Mouse (Mus musculus): ENCODE measurements around the gene Syt14. TPM values are rescaled to one million over a fixed set of nuclear protein-coding genes. Genes with fewer than 3 reads are reported as not detected.

The Syt14 gene
- polyA plus RNA-seq, 1 experiment = not detected

GRCm38 (mm10) chr1:192882617-192883295, 152.8 kb downstream of the Syt14 start:
- H3K4me1 ChIP-seq = no peaks in the 10 kb centered on the region
- TF ChIP-seq FLI1 (IDR thresholded peaks at IDR 0.05; ENCODE audit: low read length) (no peak), GATA1 (IDR thresholded peaks at IDR 0.05; ENCODE audit: borderline replicate concordance, low read length) (no peak)
- no peak overlapping the region for H3K4me3 ChIP-seq (replicated peaks)
- H3K9me3 ChIP-seq = no peaks in the 10 kb centered on the region
- no peaks in the 10 kb centered on the region for H3K36me3 ChIP-seq (replicated peaks; ENCODE audit: low read length)
- H3K27me3 ChIP-seq (replicated peaks) = peaks cover 7% of the 10 kb centered on the region

GRCm38 (mm10) chr1:192880130-192880529, 155.4 kb downstream of the Syt14 start:
- no peak overlapping the region for H3K4me3 ChIP-seq (replicated peaks)
- TF ChIP-seq GATA1 (IDR thresholded peaks at IDR 0.05; ENCODE audit: borderline replicate concordance, low read length) (no peak), FLI1 (IDR thresholded peaks at IDR 0.05; ENCODE audit: low read length) (no peak)
- H3K9me3 ChIP-seq = no peaks in the 10 kb centered on the region
- peaks cover 7% of the 10 kb centered on the region for H3K27me3 ChIP-seq (replicated peaks)
- no peaks in the 10 kb centered on the region for H3K36me3 ChIP-seq (replicated peaks; ENCODE audit: low read length)
- no peaks in the 10 kb centered on the region for H3K4me1 ChIP-seq

- H3K4me1 ChIP-seq = no peaks in the 10 kb centered on the region
- H3K4me3 ChIP-seq (replicated peaks) = no peak overlapping the region
- H3K36me3 ChIP-seq (replicated peaks; ENCODE audit: low read length) = no peaks in the 10 kb centered on the region
- H3K9me3 ChIP-seq = no peaks in the 10 kb centered on the region
- TF ChIP-seq GATA1 (IDR thresholded peaks at IDR 0.05; ENCODE audit: borderline replicate concordance, low read length) (no peak), FLI1 (IDR thresholded peaks at IDR 0.05; ENCODE audit: low read length) (no peak)
- H3K27me3 ChIP-seq (replicated peaks) = peaks cover 8% of the 10 kb centered on the region
Observed at GRCm38 (mm10) chr1:192879086-192879580, 156.4 kb downstream of the Syt14 start.

GRCm38 (mm10) chr1:192872841-192873240, 162.7 kb downstream of the Syt14 start:
- no peaks in the 10 kb centered on the region for H3K4me1 ChIP-seq
- H3K27me3 ChIP-seq (replicated peaks) = peaks cover 8% of the 10 kb centered on the region
- H3K9me3 ChIP-seq = no peaks in the 10 kb centered on the region
- H3K4me3 ChIP-seq (replicated peaks) = no peak overlapping the region
- no peaks in the 10 kb centered on the region for H3K36me3 ChIP-seq (replicated peaks; ENCODE audit: low read length)
- TF ChIP-seq FLI1 (IDR thresholded peaks at IDR 0.05; ENCODE audit: low read length) = no peak
- no peak for TF ChIP-seq GATA1 (IDR thresholded peaks at IDR 0.05; ENCODE audit: borderline replicate concordance, low read length)

GRCm38 (mm10) chr1:192869761-192870160, 165.8 kb downstream of the Syt14 start:
- Histone ChIP-seq H3K9me3 (no peaks in the 10 kb centered on the region), H3K4me3 (replicated peaks) (no peak overlapping the region), H3K4me1 (no peaks in the 10 kb centered on the region), H3K36me3 (replicated peaks; ENCODE audit: low read length) (no peaks in the 10 kb centered on the region), H3K27me3 (replicated peaks) (peaks cover 7% of the 10 kb centered on the region)
- no peak for TF ChIP-seq FLI1 (IDR thresholded peaks at IDR 0.05; ENCODE audit: low read length)
- TF ChIP-seq GATA1 (IDR thresholded peaks at IDR 0.05; ENCODE audit: borderline replicate concordance, low read length) = no peak

- Histone ChIP-seq H3K4me3 (replicated peaks) (no peak overlapping the region), H3K36me3 (replicated peaks; ENCODE audit: low read length) (no peaks in the 10 kb centered on the region), H3K4me1 (no peaks in the 10 kb centered on the region), H3K27me3 (replicated peaks) (peaks cover 19% of the 10 kb centered on the region), H3K9me3 (no peaks in the 10 kb centered on the region)
- TF ChIP-seq GATA1 (IDR thresholded peaks at IDR 0.05; ENCODE audit: borderline replicate concordance, low read length) (no peak), FLI1 (IDR thresholded peaks at IDR 0.05; ENCODE audit: low read length) (no peak)
Observed at GRCm38 (mm10) chr1:192864440-192864839, 171.1 kb downstream of the Syt14 start.

GRCm38 (mm10) chr1:192861305-192861960, 174.1 kb downstream of the Syt14 start:
- TF ChIP-seq GATA1 (IDR thresholded peaks at IDR 0.05; ENCODE audit: borderline replicate concordance, low read length) = no peak
- TF ChIP-seq FLI1 (IDR thresholded peaks at IDR 0.05; ENCODE audit: low read length) = no peak
- no peaks in the 10 kb centered on the region for H3K9me3 ChIP-seq
- H3K36me3 ChIP-seq (replicated peaks; ENCODE audit: low read length) = no peaks in the 10 kb centered on the region
- H3K27me3 ChIP-seq (replicated peaks) = peaks cover 41% of the 10 kb centered on the region
- H3K4me3 ChIP-seq (replicated peaks) = no peak overlapping the region
- H3K4me1 ChIP-seq = no peaks in the 10 kb centered on the region

GRCm38 (mm10) chr1:192860273-192860672, 175.3 kb downstream of the Syt14 start:
- no peaks in the 10 kb centered on the region for H3K9me3 ChIP-seq
- no peak overlapping the region for H3K4me3 ChIP-seq (replicated peaks)
- H3K4me1 ChIP-seq = no peaks in the 10 kb centered on the region
- no peaks in the 10 kb centered on the region for H3K36me3 ChIP-seq (replicated peaks; ENCODE audit: low read length)
- TF ChIP-seq GATA1 (IDR thresholded peaks at IDR 0.05; ENCODE audit: borderline replicate concordance, low read length) = no peak
- TF ChIP-seq FLI1 (IDR thresholded peaks at IDR 0.05; ENCODE audit: low read length) = no peak
- peaks cover 53% of the 10 kb centered on the region for H3K27me3 ChIP-seq (replicated peaks)

- peaks cover 77% of the 10 kb centered on the region for H3K27me3 ChIP-seq (replicated peaks)
- TF ChIP-seq GATA1 (IDR thresholded peaks at IDR 0.05; ENCODE audit: borderline replicate concordance, low read length) = no peak
- no peak for TF ChIP-seq FLI1 (IDR thresholded peaks at IDR 0.05; ENCODE audit: low read length)
- H3K36me3 ChIP-seq (replicated peaks; ENCODE audit: low read length) = no peaks in the 10 kb centered on the region
- H3K9me3 ChIP-seq = no peaks in the 10 kb centered on the region
- no peak overlapping the region for H3K4me3 ChIP-seq (replicated peaks)
- no peaks in the 10 kb centered on the region for H3K4me1 ChIP-seq
Observed at GRCm38 (mm10) chr1:192857582-192857981, 178.0 kb downstream of the Syt14 start.

- Histone ChIP-seq H3K36me3 (replicated peaks; ENCODE audit: low read length) (no peaks in the 10 kb centered on the region), H3K4me3 (replicated peaks) (no peak overlapping the region), H3K9me3 (no peaks in the 10 kb centered on the region), H3K27me3 (replicated peaks) (peaks cover 79% of the 10 kb centered on the region), H3K4me1 (no peaks in the 10 kb centered on the region)
- TF ChIP-seq FLI1 (IDR thresholded peaks at IDR 0.05; ENCODE audit: low read length) (no peak), GATA1 (IDR thresholded peaks at IDR 0.05; ENCODE audit: borderline replicate concordance, low read length) (no peak)
Observed at GRCm38 (mm10) chr1:192856931-192857330, 178.6 kb downstream of the Syt14 start.

All from megakaryocyte, embryonic 14.5 days (primary cell).